Mouse (Mus musculus) kidney, postnatal 0 days (tissue): Measurements from ENCODE around the gene Tsen54. TPM values are rescaled to one million over a fixed set of nuclear protein-coding genes. Genes with fewer than 3 reads are reported as not detected.

Experiments
- ATAC-seq: fragments of 200-750 bp; cut with Nextera tagmentation; replicated peaks from 2 replicates; pipeline ENCODE4 v1.8.0; 2017; ENCODE audit warnings: low read depth, moderate number of reproducible peaks, moderate TSS enrichment, moderate library complexity; ENCODE audit not compliant: low FRiP score
- DNase-seq: peaks from one replicate; pipeline ENCODE4 v3.0.0-alpha.2; 2016; ENCODE audit warnings: low spot score
- H3K27ac ChIP-seq: fragments of 300-500 bp; sonication (generic); 2 replicates; pipeline ENCODE4 v1.5.1; 2014; ENCODE audit warnings: mild to moderate bottlenecking
- H3K27me3 ChIP-seq: fragments of 300-500 bp; sonication (generic); 2 replicates; pipeline ENCODE4 v1.6.1; 2014; ENCODE audit warnings: low read length, mixed read lengths; ENCODE audit not compliant: insufficient read depth
- H3K36me3 ChIP-seq: fragments of 300-500 bp; sonication (generic); 2 replicates; pipeline ENCODE4 v1.6.1; 2014; ENCODE audit warnings: low read length, mixed read lengths; ENCODE audit not compliant: insufficient read depth
- H3K4me1 ChIP-seq: fragments of 300-500 bp; sonication (generic); replicated peaks from 2 replicates; pipeline ENCODE4 v1.6.1; 2014; ENCODE audit warnings: antibody characterized with exemption, low read length, mixed read lengths; ENCODE audit not compliant: insufficient read depth
- H3K4me2 ChIP-seq: fragments of 300-500 bp; sonication (generic); 2 replicates; pipeline ENCODE4 v1.6.1; 2014; ENCODE audit warnings: mild to moderate bottlenecking, low read length, moderate library complexity, mixed read lengths
- H3K4me3 ChIP-seq: fragments of 300-500 bp; sonication (generic); replicated peaks from 2 replicates; pipeline ENCODE4 v1.5.1; 2014; ENCODE audit warnings: low read depth, low read length
- H3K9ac ChIP-seq: fragments of 300-500 bp; sonication (generic); 2 replicates; pipeline ENCODE4 v1.6.1; 2014; ENCODE audit warnings: low read depth, low read length
- H3K9me3 ChIP-seq: fragments of 300-500 bp; sonication (generic); replicated peaks from 2 replicates; pipeline ENCODE4 v1.6.1; 2016; ENCODE audit warnings: low read length, inconsistent platforms, mixed read lengths
- CTCF ChIP-seq: IDR thresholded peaks from 2 replicates; pipeline ENCODE4 v1.5.1; 2016; ENCODE audit warnings: antibody characterized with exemption, low read depth, mild to moderate bottlenecking, moderate library complexity
- WGBS: fragments of 180-500 bp; shearing (Covaris S2); extraction: QIAGEN DNeasy Blood & Tissue Kit; methylation state at CpG from one replicate; pipeline ENCODE4 v1.1.7; 2014; 5-methylcytosine and 5-hydroxymethylcytosine counted together
- polyA plus RNA-seq: library from polyadenylated mRNA; unstranded; fragments of >200 nt; fragmentation: Nextera tagmentation; extraction: Ambion mirVana; gene quantifications from 2 replicates; pipeline ENCODE4 v1.2.1, GENCODE M21; 2015

The Tsen54 gene
- polyA plus RNA-seq, result 34.7 and 36.2 TPM in 2 replicates

- Histone ChIP-seq H3K9me3 (no peaks in the 10 kb centered on the region), H3K4me1 (peaks cover 37% of the 10 kb centered on the region), H3K9ac (peak within 1 kb of the TSS; percentile 75), H3K4me3 (peak within 1 kb of the TSS; percentile 79), H3K27me3 (no peaks in the 10 kb centered on the region), H3K27ac (peak within 1 kb of the TSS; percentile 79), H3K36me3 (0 out of 2 replicates have a peak, but pooled peaks cover 4% of the 10 kb centered on the region), H3K4me2 (peak within 1 kb of the TSS; percentile 93)
- ATAC-seq (peak; percentile 44), DNase-seq (peak; percentile 82)
- WGBS, result under 1% methylated on average over 82 of the region's 84 CpGs
- no peak for TF ChIP-seq CTCF
Observed at GRCm38 (mm10) chr11:115814605-115815450, at the start of gene Tsen54. Gene Tsen54 (plus strand): TSS chr11:115814724.

DNA sequence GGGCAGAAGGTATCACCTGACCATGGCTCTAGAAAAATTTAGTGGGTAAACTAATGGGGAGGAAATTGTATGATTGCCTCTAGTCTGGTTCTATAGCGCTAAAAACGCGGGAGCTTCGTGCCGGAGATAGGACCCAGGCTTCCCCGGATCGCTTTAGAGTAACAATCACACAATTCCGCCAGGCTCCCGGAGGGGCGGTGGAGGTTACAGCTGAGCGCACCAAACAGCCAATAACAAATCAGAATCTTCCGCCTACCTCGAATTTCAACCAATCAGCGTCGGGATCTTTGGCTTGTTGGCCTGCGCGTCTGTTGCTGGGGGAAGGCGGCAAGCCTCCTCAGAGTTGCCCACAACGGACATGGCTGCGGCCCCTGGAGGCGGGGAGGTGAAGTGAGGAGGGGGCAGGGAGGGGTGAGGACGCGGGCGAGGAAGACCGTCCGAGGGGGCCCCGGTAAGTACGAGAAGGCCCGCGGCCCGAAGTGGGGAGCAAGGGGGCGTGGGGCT, 49.4 kb upstream of the Tsen54 start, which contains the start of gene Tmem94:
Gene Tmem94 (plus strand): TSS at position 331 of the 504 bp plus-strand sequence.
- 0% methylated on average over 32 of the region's 32 CpGs for WGBS
- no peaks in the 10 kb centered on the region for H3K9me3 ChIP-seq
- TF ChIP-seq CTCF, result peak; percentile 47; the same call in 1 of the 2 replicates
- ATAC-seq (peak; percentile 97), DNase-seq (peak; percentile 98)
- H3K27me3 ChIP-seq, result no peaks in the 10 kb centered on the region
- peak within 1 kb of the TSS; percentile 86 for H3K4me3 ChIP-seq
- peaks cover 15% of the 10 kb centered on the region; the same call in 1 of the 2 replicates for H3K4me1 ChIP-seq
- peak within 1 kb of the TSS; percentile 94 for H3K27ac ChIP-seq
- peak within 1 kb of the TSS; percentile 79 for H3K4me2 ChIP-seq
- H3K9ac ChIP-seq, result peak within 1 kb of the TSS; percentile 90
- H3K36me3 ChIP-seq, result no peaks in the 10 kb centered on the region

- Histone ChIP-seq H3K36me3 (no peaks in the 10 kb centered on the region), H3K4me1 (peaks cover 19% of the 10 kb centered on the region; the same call in 1 of the 2 replicates), H3K27ac (peak overlapping the region; percentile 94), H3K9me3 (no peaks in the 10 kb centered on the region), H3K27me3 (no peaks in the 10 kb centered on the region), H3K9ac (peak overlapping the region; percentile 90), H3K4me3 (peak overlapping the region; percentile 86), H3K4me2 (peak overlapping the region; percentile 79)
- DNase-seq (peak; percentile 49), ATAC-seq (peak; percentile 79)
- no peak for TF ChIP-seq CTCF
- under 1% methylated on average over 34 of the region's 34 CpGs for WGBS
Observed at GRCm38 (mm10) chr11:115765607-115766141, 48.9 kb upstream of the Tsen54 start.

DNA sequence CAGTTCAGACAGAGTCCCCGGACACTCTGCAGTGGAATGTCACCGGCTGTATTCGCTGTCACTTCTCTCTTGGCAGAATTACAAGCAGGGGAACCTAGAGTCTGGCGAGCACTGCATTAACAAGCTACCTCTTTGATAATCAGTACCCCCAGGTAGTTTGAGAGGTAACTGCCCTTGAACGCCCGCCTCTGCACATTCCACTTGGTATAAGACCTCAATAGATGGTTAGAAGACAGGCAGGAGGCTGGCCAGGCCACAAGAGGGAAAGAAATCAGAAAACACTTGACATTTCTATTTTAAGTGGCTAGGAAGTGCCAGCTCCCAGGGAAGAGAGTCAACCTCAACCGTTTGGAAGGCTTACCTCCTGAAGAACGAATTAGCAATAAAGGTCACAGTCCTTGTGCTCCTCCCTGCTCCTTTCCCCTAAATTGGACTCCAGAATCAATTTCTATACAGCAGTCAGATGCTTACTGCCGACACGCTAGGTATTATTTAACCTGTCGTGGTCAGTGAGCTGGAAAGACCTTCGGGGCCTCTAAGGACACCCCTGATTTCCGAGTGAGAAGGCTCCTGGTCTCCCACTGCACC, 48.1 kb upstream of the Tsen54 start:
- Histone ChIP-seq H3K9ac (peak overlapping the region; percentile 90), H3K9me3 (no peaks in the 10 kb centered on the region), H3K4me1 (peaks cover 19% of the 10 kb centered on the region; the same call in 1 of the 2 replicates), H3K4me2 (peak overlapping the region; percentile 79), H3K4me3 (peak overlapping the region; percentile 86), H3K36me3 (no peaks in the 10 kb centered on the region), H3K27ac (peak overlapping the region; percentile 94), H3K27me3 (no peaks in the 10 kb centered on the region)
- 14% methylated on average over 13 of the region's 13 CpGs for WGBS
- no peak for TF ChIP-seq CTCF
- no peak for ATAC-seq
- no peak for DNase-seq

GRCm38 (mm10) chr11:115766981-115767380, 47.5 kb upstream of the Tsen54 start:
- Histone ChIP-seq H3K27ac (peak overlapping the region; percentile 94), H3K4me3 (no peak overlapping the region; the same call in 1 of the 2 replicates), H3K36me3 (no peaks in the 10 kb centered on the region), H3K27me3 (no peaks in the 10 kb centered on the region), H3K9ac (no peak overlapping the region), H3K4me1 (peaks cover 19% of the 10 kb centered on the region; the same call in 1 of the 2 replicates), H3K9me3 (no peaks in the 10 kb centered on the region), H3K4me2 (peak overlapping the region; percentile 79)
- ATAC-seq, result no peak
- DNase-seq, result no peak
- no peak for TF ChIP-seq CTCF
- WGBS, result 62% methylated on average over 8 of the region's 8 CpGs

DNA sequence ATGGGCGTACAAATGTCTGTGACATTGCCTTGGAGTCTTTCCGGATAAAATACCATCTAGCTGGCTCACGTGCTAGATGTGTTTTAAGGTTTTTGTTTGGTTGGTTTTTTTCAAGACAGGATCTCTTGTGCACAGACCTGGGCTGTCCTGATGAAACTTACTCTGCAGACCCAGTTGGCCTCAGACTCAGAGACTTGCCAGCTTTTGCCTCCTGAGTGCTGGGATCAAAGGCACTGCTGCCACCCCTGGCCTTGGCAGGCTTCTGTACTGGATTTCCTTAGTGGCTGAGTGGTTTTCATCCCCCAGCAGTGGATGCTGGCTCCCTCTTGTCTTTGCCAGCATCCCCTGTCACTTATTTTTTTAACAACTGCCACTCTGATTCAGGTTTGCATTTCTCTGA, 45.6 kb upstream of the Tsen54 start:
- no peak overlapping the region for H3K4me3 ChIP-seq
- DNase-seq, result no peak
- no peaks in the 10 kb centered on the region for H3K36me3 ChIP-seq
- peaks cover 19% of the 10 kb centered on the region; the same call in 1 of the 2 replicates for H3K4me1 ChIP-seq
- TF ChIP-seq CTCF, result no peak
- no peaks in the 10 kb centered on the region for H3K27me3 ChIP-seq
- no peak overlapping the region for H3K4me2 ChIP-seq
- WGBS, result 60% methylated on average over 3 of the region's 3 CpGs
- no peak for ATAC-seq
- H3K27ac ChIP-seq, result peak overlapping the region; percentile 66; the same call in 1 of the 2 replicates
- H3K9ac ChIP-seq, result 0 out of 2 replicates have a peak overlapping the region, but pooled peaks have one; percentile 23
- no peaks in the 10 kb centered on the region for H3K9me3 ChIP-seq
